Mouse (Mus musculus) hindbrain, embryonic 14.5 days (tissue): Measurements from ENCODE around the gene Tsnax. TPM values are rescaled to one million over a fixed set of nuclear protein-coding genes. Genes with fewer than 3 reads are reported as not detected.
A peak's percentile ranks its signal among the peaks of the same experiment; 100 is the strongest.

Experiments used
- ATAC-seq: fragments of 200-750 bp; cut with Nextera tagmentation; 2 replicates; pipeline ENCODE4 v1.8.0; 2017; ENCODE audit warnings: moderate number of reproducible peaks, mild to moderate bottlenecking, moderate TSS enrichment, moderate library complexity; ENCODE audit not compliant: low FRiP score
- DNase-seq: peaks from one replicate; pipeline ENCODE4 v3.0.0-alpha.2; 2015; ENCODE audit warnings: low spot score
- H3K27ac ChIP-seq: fragments of 300-500 bp; sonication (generic); 2 replicates; pipeline ENCODE4 v1.5.1; 2014; ENCODE audit warnings: mild to moderate bottlenecking, moderate library complexity
- H3K27me3 ChIP-seq: fragments of 300-500 bp; sonication (generic); 2 replicates; pipeline ENCODE4 v1.6.1; 2014; ENCODE audit warnings: mild to moderate bottlenecking, low read length, mixed read lengths; ENCODE audit not compliant: control insufficient read depth, insufficient read depth
- H3K36me3 ChIP-seq: fragments of 300-500 bp; sonication (generic); replicated peaks from 2 replicates; pipeline ENCODE4 v1.6.1; 2014; ENCODE audit not compliant: control insufficient read depth, insufficient read depth
- H3K4me1 ChIP-seq: fragments of 300-500 bp; sonication (generic); replicated peaks from 2 replicates; pipeline ENCODE4 v1.6.1; 2014; ENCODE audit warnings: antibody characterized with exemption, low read length, mixed read lengths; ENCODE audit not compliant: control insufficient read depth, insufficient read depth
- H3K4me2 ChIP-seq: fragments of 300-500 bp; sonication (generic); replicated peaks from 2 replicates; pipeline ENCODE4 v1.6.1; 2014; ENCODE audit warnings: mild to moderate bottlenecking, moderate library complexity
- H3K4me3 ChIP-seq: fragments of 300-500 bp; sonication (generic); replicated peaks from 2 replicates; pipeline ENCODE4 v1.5.1; 2014; ENCODE audit warnings: mild to moderate bottlenecking, low read length
- H3K9ac ChIP-seq: fragments of 300-500 bp; sonication (generic); 2 replicates; pipeline ENCODE4 v1.6.1; 2014
- H3K9me3 ChIP-seq: fragments of 300-500 bp; sonication (generic); 2 replicates; pipeline ENCODE4 v1.6.1; 2016; ENCODE audit warnings: low read length; ENCODE audit not compliant: control insufficient read depth
- WGBS: fragments of 180-500 bp; shearing (Covaris S2); extraction: QIAGEN DNeasy Blood & Tissue Kit; methylation state at CpG from one replicate; pipeline ENCODE4 v1.1.7; 2014; 5-methylcytosine and 5-hydroxymethylcytosine counted together
- polyA plus RNA-seq: library from polyadenylated mRNA; unstranded; fragments of >200 nt; fragmentation: Nextera tagmentation; extraction: Ambion mirVana; gene quantifications from 2 replicates; pipeline ENCODE4 v1.2.1, GENCODE M21; 2014

Gene Tsnax
- polyA plus RNA-seq, 1 experiment from 2014 or later, result 218 TPM

DNA sequence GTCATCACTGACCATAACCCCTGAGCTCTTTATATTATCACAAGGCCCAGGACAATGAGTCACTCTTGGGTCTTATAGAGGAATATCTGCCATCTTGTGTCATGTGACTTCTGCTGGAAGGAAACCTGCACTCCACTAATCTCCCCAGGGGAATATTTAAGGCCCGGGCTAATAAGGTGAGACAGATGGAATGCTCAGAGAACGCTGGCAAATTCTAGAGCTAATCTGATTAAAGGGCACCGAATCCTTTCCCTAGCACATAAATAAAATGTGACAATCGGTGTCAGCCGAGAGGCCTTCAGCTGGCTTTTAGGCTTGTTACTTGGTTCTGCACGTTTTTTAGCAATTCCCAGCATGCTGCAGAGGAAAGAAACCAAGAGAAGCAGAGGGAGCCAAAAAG lies 56.9 kb downstream of the Tsnax start:
- ATAC-seq (no peak), DNase-seq (no peak)
- Histone ChIP-seq H3K4me2 (no peak overlapping the region), H3K9me3 (no peaks in the 10 kb centered on the region), H3K4me1 (peaks cover 9% of the 10 kb centered on the region; the same call in 1 of the 2 replicates), H3K27ac (no peak overlapping the region), H3K9ac (no peak overlapping the region), H3K4me3 (no peak overlapping the region), H3K36me3 (no peaks in the 10 kb centered on the region), H3K27me3 (no peaks in the 10 kb centered on the region)
- 45% methylated on average over 6 of the region's 6 CpGs for WGBS

- no peaks in the 10 kb centered on the region for H3K9me3 ChIP-seq
- no peaks in the 10 kb centered on the region for H3K27me3 ChIP-seq
- H3K4me1 ChIP-seq, result peaks cover 12% of the 10 kb centered on the region; the same call in 1 of the 2 replicates
- no peak overlapping the region for H3K27ac ChIP-seq
- no peak for DNase-seq
- ATAC-seq, result no peak
- no peaks in the 10 kb centered on the region for H3K36me3 ChIP-seq
- no peak overlapping the region for H3K4me2 ChIP-seq
- H3K9ac ChIP-seq, result no peak overlapping the region
- H3K4me3 ChIP-seq, result no peak overlapping the region
- 91% methylated on average over 10 of the region's 10 CpGs for WGBS
Observed at GRCm38 (mm10) chr8:125074141-125074540, 61.3 kb downstream of the Tsnax start.

DNA sequence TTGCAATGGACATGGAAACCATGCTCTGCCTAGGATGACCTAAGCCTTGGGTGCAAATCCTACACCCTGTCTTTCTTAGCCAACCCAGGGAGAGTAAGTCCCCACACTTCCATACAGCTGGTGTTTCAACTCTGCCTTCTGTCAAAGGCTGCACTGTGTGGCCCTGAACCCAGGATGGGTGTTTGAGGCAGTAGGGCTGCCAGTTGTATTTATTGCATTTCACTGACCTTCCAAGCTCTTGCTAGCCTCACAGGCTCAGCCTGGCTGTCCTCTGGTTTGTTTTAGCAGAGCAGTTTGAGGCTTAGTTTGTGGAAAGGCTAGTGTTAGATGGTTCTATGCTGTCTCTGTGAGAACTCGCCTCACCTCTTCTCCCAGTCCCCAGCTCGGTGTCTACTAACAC lies 61.8 kb downstream of the Tsnax start:
- 96% methylated on average over 2 of the region's 2 CpGs for WGBS
- H3K36me3 ChIP-seq, result no peaks in the 10 kb centered on the region

GRCm38 (mm10) chr8:125075389-125075788 lies 62.6 kb downstream of the Tsnax start:
- no peak overlapping the region for H3K4me3 ChIP-seq
- no peaks in the 10 kb centered on the region for H3K27me3 ChIP-seq
- no peaks in the 10 kb centered on the region for H3K9me3 ChIP-seq
- H3K27ac ChIP-seq, result no peak overlapping the region
- peaks cover 8% of the 10 kb centered on the region; the same call in 1 of the 2 replicates for H3K4me1 ChIP-seq
- DNase-seq, result no peak
- 82% methylated on average over 4 of the region's 4 CpGs for WGBS
- no peak overlapping the region for H3K9ac ChIP-seq
- H3K36me3 ChIP-seq, result no peaks in the 10 kb centered on the region
- ATAC-seq, result no peak
- no peak overlapping the region for H3K4me2 ChIP-seq

More for the DNA sequence above, 61.8 kb downstream of the Tsnax start:
- ATAC-seq (no peak), DNase-seq (no peak)
- no peak overlapping the region for H3K27ac ChIP-seq
- peaks cover 12% of the 10 kb centered on the region; the same call in 1 of the 2 replicates for H3K4me1 ChIP-seq
- no peaks in the 10 kb centered on the region for H3K9me3 ChIP-seq
- no peak overlapping the region for H3K4me3 ChIP-seq
- no peak overlapping the region for H3K9ac ChIP-seq
- no peaks in the 10 kb centered on the region for H3K27me3 ChIP-seq
- no peak overlapping the region for H3K4me2 ChIP-seq

GRCm38 (mm10) chr8:125077326-125077725 lies 64.5 kb downstream of the Tsnax start:
- Histone ChIP-seq H3K4me3 (no peak overlapping the region), H3K4me2 (no peak overlapping the region), H3K4me1 (peaks cover 14% of the 10 kb centered on the region; the same call in 1 of the 2 replicates), H3K27me3 (no peaks in the 10 kb centered on the region), H3K9me3 (no peaks in the 10 kb centered on the region), H3K9ac (no peak overlapping the region), H3K27ac (no peak overlapping the region), H3K36me3 (no peaks in the 10 kb centered on the region)
- 78% methylated on average over 8 of the region's 8 CpGs for WGBS
- ATAC-seq, result no peak
- no peak for DNase-seq

- Histone ChIP-seq H3K4me3 (no peak overlapping the region), H3K36me3 (no peaks in the 10 kb centered on the region), H3K4me2 (no peak overlapping the region), H3K4me1 (peaks cover 14% of the 10 kb centered on the region; the same call in 1 of the 2 replicates), H3K27ac (no peak overlapping the region; the same call in 1 of the 2 replicates), H3K9me3 (no peaks in the 10 kb centered on the region), H3K9ac (no peak overlapping the region), H3K27me3 (no peaks in the 10 kb centered on the region)
- DNase-seq (peak; percentile 66), ATAC-seq (0 out of 2 replicates have a peak, but pooled peaks have one; percentile 46)
- 32% methylated on average over 9 of the region's 9 CpGs for WGBS
Observed at GRCm38 (mm10) chr8:125078771-125079384, 66.1 kb downstream of the Tsnax start.

DNA sequence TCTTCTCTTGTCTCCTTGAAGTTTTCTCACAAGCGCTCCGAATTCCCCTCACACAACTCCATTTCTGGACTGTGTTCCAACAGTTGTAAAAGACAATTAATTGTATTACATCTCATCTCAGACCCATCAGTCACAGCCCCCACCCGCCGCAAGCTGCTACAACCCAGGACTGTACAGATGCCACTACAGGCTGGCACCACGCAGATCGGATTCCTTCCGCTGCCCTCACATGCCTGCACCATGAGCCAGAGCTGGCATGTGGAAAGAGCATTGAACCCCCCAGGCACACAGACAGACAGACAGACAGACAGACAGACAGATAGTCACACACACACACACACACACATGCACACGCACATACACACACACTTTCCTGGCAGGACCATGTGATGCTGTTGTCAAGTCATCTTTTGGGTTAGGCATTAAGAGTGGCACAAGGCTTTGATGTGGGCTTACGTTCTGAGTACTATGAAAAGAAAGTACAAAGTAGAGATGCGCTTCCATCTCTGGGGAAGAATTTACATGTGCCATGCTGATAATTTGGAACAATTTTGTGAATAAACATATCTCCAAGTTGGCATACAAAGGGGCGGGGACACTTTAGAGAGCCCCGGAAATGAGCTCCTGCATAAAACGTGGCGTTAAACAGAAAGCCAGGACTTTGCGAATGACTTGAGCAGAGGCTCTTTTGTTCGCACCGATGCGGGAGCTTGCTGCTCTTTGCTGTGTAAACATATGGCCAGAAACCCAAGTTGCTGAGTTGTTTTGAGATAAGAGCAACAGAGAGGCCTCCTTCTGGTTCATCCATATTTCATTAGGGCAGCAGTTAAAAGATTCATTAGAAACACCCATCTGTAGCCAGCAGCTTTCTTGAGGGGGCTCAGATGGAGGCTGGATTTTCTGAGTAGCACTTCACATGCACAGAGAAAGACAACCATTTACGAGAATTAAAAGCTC lies 67.9 kb downstream of the Tsnax start:
- Histone ChIP-seq H3K4me1 (peaks cover 14% of the 10 kb centered on the region; the same call in 1 of the 2 replicates), H3K27ac (no peak overlapping the region), H3K9me3 (no peaks in the 10 kb centered on the region), H3K4me2 (no peak overlapping the region), H3K4me3 (no peak overlapping the region), H3K36me3 (no peaks in the 10 kb centered on the region), H3K27me3 (no peaks in the 10 kb centered on the region), H3K9ac (no peak overlapping the region)
- ATAC-seq (no peak), DNase-seq (no peak)
- 60% methylated on average over 19 of the region's 19 CpGs for WGBS

- WGBS, result 59% methylated on average over 4 of the region's 4 CpGs
- H3K9ac ChIP-seq, result no peak overlapping the region
- 0 out of 2 replicates have a peak, but pooled peaks cover 10% of the 10 kb centered on the region for H3K4me1 ChIP-seq
- H3K27ac ChIP-seq, result peak overlapping the region; percentile 56; the same call in 1 of the 2 replicates
- H3K27me3 ChIP-seq, result no peaks in the 10 kb centered on the region
- no peak overlapping the region for H3K4me2 ChIP-seq
- no peaks in the 10 kb centered on the region for H3K36me3 ChIP-seq
- no peak overlapping the region for H3K4me3 ChIP-seq
- no peaks in the 10 kb centered on the region for H3K9me3 ChIP-seq
- DNase-seq (no peak), ATAC-seq (no peak)
Observed at GRCm38 (mm10) chr8:125083746-125084145, 70.9 kb downstream of the Tsnax start.
